Mouse (Mus musculus): ENCODE measurements around the gene Tmprss5.

- no peak for TF ChIP-seq EP300 (IDR thresholded peaks at IDR 0.05; ENCODE audit: low read depth)
- no peak for TF ChIP-seq CTCF (IDR thresholded peaks at IDR 0.05; ENCODE audit: low read depth)
Observed at GRCm38 (mm10) chr9:49143841-49144240, 62.8 kb downstream of the Tmprss5 start.

Measured in heart, postnatal 0 days (tissue).